Mouse (Mus musculus) embryonic fibroblast, embryonic 13.5 days (primary cell): ENCODE measurements around the gene Hsf2bp.

Experiments
- CTCF ChIP-seq: IDR thresholded peaks from 2 replicates; pipeline ENCODE4 v1.5.1; 2011; ENCODE audit warnings: mild to moderate bottlenecking, control low read depth, low read length, moderate library complexity, borderline replicate concordance; ENCODE audit not compliant: insufficient read depth
- POLR2A ChIP-seq: IDR thresholded peaks from 2 replicates; pipeline ENCODE4 v1.6.1; 2011; ENCODE audit warnings: low read depth, mild to moderate bottlenecking, control low read depth, low read length, moderate library complexity

GRCm38 (mm10) chr17:31896751-31897150, 139.4 kb downstream of the Hsf2bp start:
- no peak for TF ChIP-seq CTCF
- TF ChIP-seq POLR2A = no peak
